Mouse (Mus musculus) hindbrain, embryonic 16.5 days (tissue): ENCODE data around the gene Wdhd1. TPM values are rescaled to one million over a fixed set of nuclear protein-coding genes. Genes with fewer than 3 reads are reported as not detected.
"Not testable (repeated sequence)": the region's sequence is repeated elsewhere in the genome, so short reads cannot be mapped to it uniquely, and the experiment has no call there.

Experiments used
- ATAC-seq: fragments of 200-750 bp; cut with Nextera tagmentation; 2 replicates; pipeline ENCODE4 v1.8.0; 2017; ENCODE audit warnings: moderate TSS enrichment, moderate library complexity
- H3K27ac ChIP-seq: fragments of 300-500 bp; sonication (generic); 2 replicates; pipeline ENCODE4 v1.5.1; 2014; ENCODE audit warnings: low read depth, mild to moderate bottlenecking, control low read depth, low read length, moderate library complexity
- H3K27me3 ChIP-seq: fragments of 300-500 bp; sonication (generic); replicated peaks from 2 replicates; pipeline ENCODE4 v1.6.1; 2014; ENCODE audit warnings: low read length; ENCODE audit not compliant: control insufficient read depth, insufficient read depth
- H3K36me3 ChIP-seq: fragments of 300-500 bp; sonication (generic); 2 replicates; pipeline ENCODE4 v1.6.1; 2014; ENCODE audit warnings: mild to moderate bottlenecking, low read length, moderate library complexity, mixed read lengths; ENCODE audit not compliant: control insufficient read depth, insufficient read depth
- H3K4me1 ChIP-seq: fragments of 300-500 bp; sonication (generic); 2 replicates; pipeline ENCODE4 v1.6.1; 2014; ENCODE audit warnings: low read depth, low read length; ENCODE audit not compliant: control insufficient read depth, insufficient read depth
- H3K4me2 ChIP-seq: fragments of 300-500 bp; sonication (generic); 2 replicates; pipeline ENCODE4 v1.6.1; 2014; ENCODE audit warnings: mild to moderate bottlenecking, low read length, control low read depth, moderate library complexity
- H3K4me3 ChIP-seq: fragments of 300-500 bp; sonication (generic); 2 replicates; pipeline ENCODE4 v1.5.1; 2014; ENCODE audit warnings: mild to moderate bottlenecking, low read length, control low read depth, moderate library complexity
- H3K9ac ChIP-seq: fragments of 300-500 bp; sonication (generic); 2 replicates; pipeline ENCODE4 v1.6.1; 2014; ENCODE audit warnings: low read depth, mild to moderate bottlenecking, control low read depth, low read length, moderate library complexity
- H3K9me3 ChIP-seq: fragments of 300-500 bp; sonication (generic); 2 replicates; pipeline ENCODE4 v1.6.1; 2014; ENCODE audit warnings: mild to moderate bottlenecking, low read length, moderate library complexity; ENCODE audit not compliant: control insufficient read depth
- WGBS: fragments of 180-500 bp; shearing (Covaris S2); extraction: QIAGEN DNeasy Blood & Tissue Kit; methylation state at CpG from one replicate; pipeline ENCODE4 v1.1.7; 2014; 5-methylcytosine and 5-hydroxymethylcytosine counted together
- polyA plus RNA-seq: library from polyadenylated mRNA; unstranded; fragments of >200 nt; fragmentation: Nextera tagmentation; extraction: Ambion mirVana; gene quantifications from 2 replicates; pipeline ENCODE4 v1.2.1, GENCODE M21; 2015

Wdhd1 gene
- 12.8 and 15.3 TPM in 2 replicates for polyA plus RNA-seq

DNA sequence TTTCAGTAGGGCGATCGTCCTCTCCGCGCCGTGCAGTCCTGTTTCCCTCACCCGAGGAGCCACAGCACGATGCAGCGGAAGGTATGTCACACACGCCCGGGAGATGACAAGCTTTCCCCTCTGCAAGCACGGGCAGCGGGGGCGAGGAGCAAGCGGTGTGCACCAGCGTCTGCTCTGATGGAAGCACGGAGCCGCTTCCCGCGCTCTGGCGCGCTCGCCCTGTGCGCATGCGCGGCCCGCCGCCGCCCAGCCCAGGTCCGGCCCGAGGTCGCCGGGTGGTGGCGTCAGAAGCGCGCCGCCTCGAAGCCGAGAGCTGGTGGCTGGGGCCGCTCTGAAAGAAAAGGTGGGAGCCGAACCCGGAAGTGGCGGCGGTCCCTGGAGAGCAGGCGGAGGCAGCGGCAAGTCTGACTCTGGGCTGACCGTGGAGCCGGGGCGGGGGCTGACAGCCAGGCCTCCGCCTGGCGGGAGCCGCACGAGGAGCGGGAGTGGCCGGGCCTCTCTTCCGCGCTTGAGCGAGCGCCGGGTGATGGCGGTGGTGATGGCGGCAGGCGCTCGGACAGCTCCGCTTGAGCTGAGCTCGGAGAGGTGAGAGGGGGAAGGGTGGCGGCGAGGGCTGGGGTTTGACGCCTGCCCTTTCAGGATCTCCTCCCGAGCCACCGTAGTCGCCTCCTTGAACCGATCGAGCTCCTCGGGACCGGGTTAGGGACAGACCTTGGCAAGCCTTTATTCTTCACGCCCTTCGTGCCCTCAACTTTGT is at the start of gene Wdhd1, which contains the start of gene Socs4:
TSS of gene Wdhd1 (minus strand) at position 221 of the 757 bp plus-strand sequence.
TSS of gene Socs4 (plus strand) at position 295 of the 757 bp plus-strand sequence.
- H3K9me3 ChIP-seq, result no peaks in the 10 kb centered on the region
- WGBS, result under 1% methylated on average over 71 of the region's 77 CpGs
- H3K36me3 ChIP-seq, result peaks cover 2% of the 10 kb centered on the region; the same call in 1 of the 2 replicates
- no peaks in the 10 kb centered on the region for H3K27me3 ChIP-seq
- H3K4me3 ChIP-seq, result peak within 1 kb of the TSS; percentile 84
- ATAC-seq, result peak; percentile 98
- peak within 1 kb of the TSS; percentile 84 for H3K9ac ChIP-seq
- peak within 1 kb of the TSS; percentile 93 for H3K27ac ChIP-seq
- peak within 1 kb of the TSS; percentile 84 for H3K4me2 ChIP-seq
- H3K4me1 ChIP-seq, result peaks cover 17% of the 10 kb centered on the region

DNA sequence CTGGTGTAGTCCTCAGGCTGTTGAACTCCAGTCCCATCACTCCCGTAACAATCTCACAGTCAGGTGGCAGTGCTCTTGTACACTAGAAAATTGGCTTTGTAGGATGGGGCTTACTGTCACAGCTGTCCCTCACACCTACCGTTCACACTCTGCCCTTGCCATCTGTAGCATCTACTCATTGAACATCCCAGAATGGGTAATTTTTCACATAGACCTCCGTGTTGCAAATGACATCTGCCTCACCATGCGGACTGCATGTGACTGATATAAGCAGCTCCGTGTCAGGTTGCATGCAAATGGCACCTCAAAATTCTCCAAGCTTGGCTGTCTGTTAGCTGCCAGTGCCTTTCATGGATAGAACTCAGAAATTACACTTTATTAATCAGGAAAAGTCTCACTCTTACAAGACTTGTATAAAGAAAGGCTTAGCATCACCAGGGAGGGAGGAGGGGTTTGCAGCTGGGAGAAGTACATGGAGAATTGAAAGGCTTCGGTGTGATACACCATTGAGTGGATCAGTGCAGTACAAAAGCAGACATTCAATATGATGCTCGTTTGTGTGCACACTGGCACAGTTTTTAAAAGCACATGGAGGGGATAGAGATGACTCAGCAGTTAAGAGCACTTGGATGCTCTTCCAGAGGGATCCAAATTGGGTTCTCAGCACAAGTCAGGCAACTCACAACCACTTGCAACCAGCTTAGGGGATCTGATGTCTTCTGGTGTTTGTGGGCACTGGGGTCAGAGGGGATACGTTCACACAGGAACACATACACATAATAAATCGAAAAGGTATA is 49.5 kb upstream of the Wdhd1 start:
- WGBS, result 88% methylated on average over 9 of the region's 9 CpGs

DNA sequence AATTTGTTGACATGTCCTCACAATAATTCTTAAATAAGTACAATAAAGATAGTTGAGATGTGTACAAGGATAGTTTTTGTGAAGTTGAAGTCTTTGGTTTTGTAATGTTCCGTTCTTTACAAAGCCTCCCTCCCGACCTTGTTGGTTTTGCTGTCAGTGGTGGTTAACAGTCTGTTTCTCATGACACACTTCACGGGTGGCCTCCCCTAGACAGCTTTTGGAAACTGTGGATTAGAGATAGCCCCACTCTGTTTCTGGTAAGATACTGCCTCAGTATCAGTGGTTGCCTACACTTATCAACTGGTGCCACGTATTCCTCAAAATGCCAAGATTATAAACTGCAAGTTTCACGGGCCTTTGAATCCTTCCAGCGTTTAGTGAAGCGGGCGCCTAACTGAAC is 44.9 kb upstream of the Wdhd1 start:
- not testable (repeated sequence) for H3K4me2 ChIP-seq, ATAC-seq, H3K9me3 ChIP-seq, H3K27ac ChIP-seq, H3K9ac ChIP-seq, H3K4me3 ChIP-seq, H3K4me1 ChIP-seq, H3K27me3 ChIP-seq, H3K36me3 ChIP-seq
- 92% methylated on average over 6 of the region's 8 CpGs for WGBS

More for the DNA sequence above, 49.5 kb upstream of the Wdhd1 start:
- Histone ChIP-seq H3K27me3 (no peaks in the 10 kb centered on the region), H3K4me3 (no peak overlapping the region), H3K27ac (no peak overlapping the region), H3K9ac (no peak overlapping the region), H3K4me2 (no peak overlapping the region), H3K9me3 (no peaks in the 10 kb centered on the region), H3K4me1 (no peaks in the 10 kb centered on the region), H3K36me3 (no peaks in the 10 kb centered on the region)
- ATAC-seq, result no peak

DNA sequence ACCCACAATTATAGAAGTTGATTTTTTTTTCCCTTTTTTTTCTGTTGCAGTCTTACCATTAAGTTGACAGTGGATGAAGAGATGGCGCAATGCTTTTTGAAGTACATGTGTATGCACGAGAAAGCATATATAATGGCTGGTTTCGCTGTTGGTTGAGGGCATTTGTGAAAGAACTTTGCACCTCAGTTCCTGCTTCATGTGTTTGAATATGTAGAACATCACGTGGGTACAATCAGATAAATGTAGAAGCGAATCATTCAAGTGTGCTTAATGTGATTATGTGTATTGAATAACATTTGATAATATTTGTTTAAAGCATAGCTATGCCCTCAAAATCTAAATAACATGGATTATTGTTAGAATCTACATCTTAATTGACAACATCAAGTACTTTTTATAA is 42.7 kb upstream of the Wdhd1 start:
- H3K9me3 ChIP-seq, result no peaks in the 10 kb centered on the region
- H3K9ac ChIP-seq, result no peak overlapping the region
- WGBS, result 96% methylated on average over 5 of the region's 5 CpGs
- H3K4me1 ChIP-seq, result no peaks in the 10 kb centered on the region
- no peaks in the 10 kb centered on the region for H3K27me3 ChIP-seq
- ATAC-seq, result no peak
- H3K4me2 ChIP-seq, result no peak overlapping the region
- H3K27ac ChIP-seq, result no peak overlapping the region
- no peak overlapping the region for H3K4me3 ChIP-seq
- H3K36me3 ChIP-seq, result peaks cover 6% of the 10 kb centered on the region; the same call in 1 of the 2 replicates

DNA sequence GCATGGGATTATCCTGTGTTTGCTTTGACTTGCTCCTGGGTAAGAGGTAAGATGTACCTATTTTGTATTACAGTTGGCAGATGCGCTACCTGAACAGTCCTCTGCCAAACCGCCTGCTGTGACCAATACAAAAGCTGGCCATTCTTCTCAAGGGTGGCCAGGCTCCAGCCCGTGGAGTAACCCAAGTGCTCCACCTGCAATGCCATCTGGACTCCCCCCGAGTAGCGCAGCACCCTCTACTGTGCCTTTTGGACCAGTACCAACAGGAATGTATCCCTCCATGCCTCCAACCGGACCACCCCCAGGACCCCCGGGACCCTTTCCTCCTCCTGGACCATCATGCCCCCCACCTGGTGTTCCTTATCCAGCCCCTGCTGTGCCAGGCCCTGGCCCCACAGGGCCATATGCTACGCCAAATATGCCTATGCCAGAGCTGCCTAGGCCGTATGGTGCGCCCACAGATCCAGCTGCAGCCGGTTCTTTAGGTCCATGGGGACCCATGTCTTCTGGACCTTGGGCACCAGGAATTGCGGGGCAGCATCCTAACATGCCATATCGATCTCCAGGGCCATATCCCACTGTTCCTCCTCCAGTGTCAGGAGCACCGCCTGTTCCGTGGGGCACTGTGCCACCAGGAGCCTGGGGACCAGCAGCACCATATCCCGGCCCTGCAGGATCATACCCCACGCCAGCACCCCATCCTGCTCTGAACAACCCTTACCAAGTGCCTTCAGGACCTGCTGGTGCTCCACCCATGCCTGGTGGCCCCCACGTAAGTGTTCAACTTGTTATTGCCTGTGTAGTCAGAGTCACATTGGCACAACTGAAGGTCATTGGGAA is 33.9 kb upstream of the Wdhd1 start:
- Histone ChIP-seq H3K4me1 (no peaks in the 10 kb centered on the region), H3K9ac (no peak overlapping the region), H3K27ac (no peak overlapping the region), H3K36me3 (peaks cover 25% of the 10 kb centered on the region), H3K9me3 (no peaks in the 10 kb centered on the region), H3K4me2 (no peak overlapping the region), H3K4me3 (no peak overlapping the region), H3K27me3 (no peaks in the 10 kb centered on the region)
- 0 out of 2 replicates have a peak, but pooled peaks have one; percentile 65 for ATAC-seq
- 89% methylated on average over 18 of the region's 18 CpGs for WGBS

DNA sequence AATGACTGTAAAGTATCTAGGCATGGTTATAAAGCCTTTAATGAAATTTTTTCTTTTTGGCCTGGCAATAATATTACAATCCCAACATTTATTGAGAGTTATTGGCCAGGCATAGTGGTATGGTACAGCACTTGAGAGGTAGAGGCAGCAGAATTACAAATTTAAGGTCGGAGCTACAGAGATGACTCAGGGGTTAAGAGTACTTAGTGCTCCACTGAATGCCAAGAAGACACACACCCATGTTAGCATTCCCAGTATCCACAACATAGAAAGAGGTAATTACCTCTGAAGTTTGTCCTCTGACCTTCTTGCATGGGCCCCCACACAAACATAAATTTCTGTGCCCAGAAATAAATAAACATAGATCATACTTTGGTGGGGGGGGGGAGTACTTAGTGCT is 32.4 kb upstream of the Wdhd1 start:
- Histone ChIP-seq H3K4me2 (no peak overlapping the region), H3K9ac (no peak overlapping the region), H3K27ac (no peak overlapping the region), H3K36me3 (peaks cover 25% of the 10 kb centered on the region), H3K9me3 (no peaks in the 10 kb centered on the region), H3K27me3 (no peaks in the 10 kb centered on the region), H3K4me1 (no peaks in the 10 kb centered on the region; the same call in 1 of the 2 replicates), H3K4me3 (no peak overlapping the region)
- WGBS, result 100% methylated on average over 1 of the region's 1 CpGs
- ATAC-seq, result no peak

DNA sequence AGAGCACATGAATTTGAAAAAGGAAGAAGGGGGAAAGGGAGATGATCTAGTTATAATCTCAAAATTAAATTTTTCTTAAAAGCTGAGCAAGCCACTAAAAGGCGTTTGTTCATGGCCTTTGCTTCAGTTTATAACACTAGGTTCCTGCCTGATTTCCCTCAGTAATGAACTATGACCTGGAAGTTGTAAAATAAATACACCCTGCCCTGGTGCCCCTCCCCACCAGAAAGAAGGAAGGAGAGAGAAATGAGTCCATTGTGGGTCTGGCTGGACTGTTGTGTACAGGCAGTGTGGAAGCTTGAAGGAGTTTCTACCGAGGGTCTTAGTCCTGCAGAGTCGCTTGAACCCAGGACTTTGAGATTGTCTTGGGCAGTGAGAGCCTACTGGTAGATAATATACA is 31.0 kb upstream of the Wdhd1 start:
- peaks cover 19% of the 10 kb centered on the region for H3K36me3 ChIP-seq
- no peak overlapping the region for H3K4me3 ChIP-seq
- no peak overlapping the region for H3K9ac ChIP-seq
- no peak overlapping the region for H3K27ac ChIP-seq
- H3K4me2 ChIP-seq, result no peak overlapping the region
- H3K4me1 ChIP-seq, result no peaks in the 10 kb centered on the region; the same call in 1 of the 2 replicates
- ATAC-seq, result no peak
- 96% methylated on average over 3 of the region's 3 CpGs for WGBS
- H3K27me3 ChIP-seq, result no peaks in the 10 kb centered on the region
- H3K9me3 ChIP-seq, result no peaks in the 10 kb centered on the region

DNA sequence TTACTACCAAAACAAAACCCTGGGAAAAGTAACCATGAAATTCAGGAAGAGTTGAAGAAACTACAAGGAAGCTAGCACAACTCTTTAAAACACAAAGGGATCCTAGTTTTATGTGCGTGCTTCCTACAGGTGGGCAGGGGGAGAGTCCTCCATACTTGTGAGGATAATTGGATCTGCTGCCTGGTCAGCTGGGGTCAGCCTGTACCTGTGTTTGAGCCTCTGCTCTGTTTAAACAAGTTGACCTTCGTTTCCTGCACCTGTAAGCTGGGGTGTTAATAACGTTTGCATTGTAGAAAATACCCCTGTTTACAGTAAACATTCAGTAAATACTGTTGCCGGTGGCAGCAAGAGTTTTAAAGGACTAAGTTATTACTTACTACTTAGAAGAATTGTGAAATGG is 29.3 kb upstream of the Wdhd1 start:
- 88% methylated on average over 4 of the region's 4 CpGs for WGBS
- no peak overlapping the region for H3K4me2 ChIP-seq
- ATAC-seq, result no peak

More for the DNA sequence above, 29.3 kb upstream of the Wdhd1 start:
- Histone ChIP-seq H3K4me3 (no peak overlapping the region), H3K9ac (no peak overlapping the region), H3K27ac (no peak overlapping the region), H3K4me1 (no peaks in the 10 kb centered on the region; the same call in 1 of the 2 replicates), H3K27me3 (no peaks in the 10 kb centered on the region), H3K9me3 (no peaks in the 10 kb centered on the region), H3K36me3 (peaks cover 8% of the 10 kb centered on the region)
